Mouse (Mus musculus): ENCODE data around the gene Gpr18.

The Gpr18 gene

GRCm38 (mm10) chr14:121915621-121916020 is at the start of gene Gpr18:
Gene Gpr18, minus strand, starts transcription at chr14:121915781.
- DNase-seq: no peak

GRCm38 (mm10) chr14:121964990-121965389 is 49.4 kb upstream of the Gpr18 start, which contains the start of gene Gpr183:
Gene Gpr183, minus strand, starts transcription at chr14:121965195.
- DNase-seq: no peak

GRCm38 (mm10) chr14:121963942-121964335 is 48.4 kb upstream of the Gpr18 start:
- DNase-seq: no peak

- DNase-seq: no peak
Measured at GRCm38 (mm10) chr14:121963251-121963941, 47.8 kb upstream of the Gpr18 start.

GRCm38 (mm10) chr14:121962128-121962890 is 46.7 kb upstream of the Gpr18 start:
- no peak for DNase-seq

- no peak for DNase-seq
Measured at GRCm38 (mm10) chr14:121961496-121962127, 46.0 kb upstream of the Gpr18 start.

- DNase-seq: no peak
Measured at GRCm38 (mm10) chr14:121960997-121961396, 45.4 kb upstream of the Gpr18 start.

GRCm38 (mm10) chr14:121960531-121960930 is 45.0 kb upstream of the Gpr18 start:
- DNase-seq: no peak

GRCm38 (mm10) chr14:121960031-121960430 is 44.5 kb upstream of the Gpr18 start:
- no peak for DNase-seq

- DNase-seq: no peak
Measured at GRCm38 (mm10) chr14:121959538-121959980, 44.0 kb upstream of the Gpr18 start.

GRCm38 (mm10) chr14:121958751-121959537 is 43.4 kb upstream of the Gpr18 start:
- DNase-seq: no peak

GRCm38 (mm10) chr14:121958041-121958750 is 42.6 kb upstream of the Gpr18 start:
- no peak for DNase-seq

- no peak for DNase-seq
Measured at GRCm38 (mm10) chr14:121957176-121957871, 41.7 kb upstream of the Gpr18 start.

- no peak for DNase-seq
Measured at GRCm38 (mm10) chr14:121956291-121956690, 40.7 kb upstream of the Gpr18 start.

GRCm38 (mm10) chr14:121955176-121955795 is 39.7 kb upstream of the Gpr18 start:
- no peak for DNase-seq

GRCm38 (mm10) chr14:121954608-121955007 is 39.0 kb upstream of the Gpr18 start:
- no peak for DNase-seq

GRCm38 (mm10) chr14:121954129-121954528 is 38.5 kb upstream of the Gpr18 start:
- no peak for DNase-seq

GRCm38 (mm10) chr14:121952046-121952400 is 36.4 kb upstream of the Gpr18 start:
- DNase-seq: no peak

GRCm38 (mm10) chr14:121951399-121952045 is 35.9 kb upstream of the Gpr18 start:
- no peak for DNase-seq

- no peak for DNase-seq
Measured at GRCm38 (mm10) chr14:121949897-121950296, 34.3 kb upstream of the Gpr18 start.

GRCm38 (mm10) chr14:121949436-121949835 is 33.9 kb upstream of the Gpr18 start:
- DNase-seq: no peak

Data from cerebellum, adult 11-12 months (tissue).